Mouse (Mus musculus) right cerebral cortex, postnatal 4 days (tissue): Measurements from ENCODE around the gene Crot.
"Not testable (repeated sequence)": the region's sequence is repeated elsewhere in the genome, so short reads cannot be mapped to it uniquely, and the experiment has no call there.

Experiments used
- DNase-seq: peaks from one replicate; pipeline ENCODE4 v3.0.0-alpha.2; 2022

Crot gene

GRCm38 (mm10) chr5:8996686-8997512 lies at the start of gene Crot:
Gene Crot (minus strand): TSS chr5:8997324.
- DNase-seq, result peak; percentile 88

- DNase-seq, result no peak
Measured at GRCm38 (mm10) chr5:9045904-9046303, 48.8 kb upstream of the Crot start.

- no peak for DNase-seq
Measured at GRCm38 (mm10) chr5:9044821-9045220, 47.7 kb upstream of the Crot start.

- DNase-seq, result no peak
Measured at GRCm38 (mm10) chr5:9043582-9044267, 46.6 kb upstream of the Crot start.

- DNase-seq, result no peak
Measured at GRCm38 (mm10) chr5:9042721-9043416, 45.7 kb upstream of the Crot start.

GRCm38 (mm10) chr5:9040665-9041215 lies 43.6 kb upstream of the Crot start:
- no peak for DNase-seq

- DNase-seq, result no peak
Measured at GRCm38 (mm10) chr5:9039978-9040377, 42.9 kb upstream of the Crot start.

- no peak for DNase-seq
Measured at GRCm38 (mm10) chr5:9037292-9037691, 40.2 kb upstream of the Crot start.

GRCm38 (mm10) chr5:9035457-9035856 lies 38.3 kb upstream of the Crot start:
- DNase-seq, result no peak

GRCm38 (mm10) chr5:9034535-9034934 lies 37.4 kb upstream of the Crot start:
- no peak for DNase-seq

- DNase-seq, result no peak
Measured at GRCm38 (mm10) chr5:9033843-9034242, 36.7 kb upstream of the Crot start.

- no peak for DNase-seq
Measured at GRCm38 (mm10) chr5:9032641-9033040, 35.5 kb upstream of the Crot start.

- no peak for DNase-seq
Measured at GRCm38 (mm10) chr5:9032101-9032590, 35.0 kb upstream of the Crot start.

GRCm38 (mm10) chr5:9028266-9028841 lies 31.2 kb upstream of the Crot start:
- DNase-seq, result no peak

GRCm38 (mm10) chr5:9015352-9015751 lies 18.2 kb upstream of the Crot start:
- DNase-seq, result no peak

GRCm38 (mm10) chr5:9014774-9015173 lies 17.6 kb upstream of the Crot start:
- DNase-seq, result no peak

- no peak for DNase-seq
Measured at GRCm38 (mm10) chr5:9011374-9011773, 14.2 kb upstream of the Crot start.

- DNase-seq, result no peak
Measured at GRCm38 (mm10) chr5:9010166-9010565, 13.0 kb upstream of the Crot start.

GRCm38 (mm10) chr5:9006585-9006984 lies 9.5 kb upstream of the Crot start:
- DNase-seq, result not testable (repeated sequence)

- not testable (repeated sequence) for DNase-seq
Measured at GRCm38 (mm10) chr5:9000006-9000405, 2.9 kb upstream of the Crot start.

- no peak for DNase-seq
Measured at GRCm38 (mm10) chr5:8999108-8999507, 2.0 kb upstream of the Crot start.

- no peak for DNase-seq
Measured at GRCm38 (mm10) chr5:8997513-8997895, 380 bp upstream of the Crot start.
